Mouse (Mus musculus): ENCODE results near the gene Gm36028. TPM values are rescaled to one million over a fixed set of nuclear protein-coding genes. Genes with fewer than 3 reads are reported as not detected.

Gm36028 gene
- total RNA-seq, 2 experiments from 2014 or later: not detected

DNA sequence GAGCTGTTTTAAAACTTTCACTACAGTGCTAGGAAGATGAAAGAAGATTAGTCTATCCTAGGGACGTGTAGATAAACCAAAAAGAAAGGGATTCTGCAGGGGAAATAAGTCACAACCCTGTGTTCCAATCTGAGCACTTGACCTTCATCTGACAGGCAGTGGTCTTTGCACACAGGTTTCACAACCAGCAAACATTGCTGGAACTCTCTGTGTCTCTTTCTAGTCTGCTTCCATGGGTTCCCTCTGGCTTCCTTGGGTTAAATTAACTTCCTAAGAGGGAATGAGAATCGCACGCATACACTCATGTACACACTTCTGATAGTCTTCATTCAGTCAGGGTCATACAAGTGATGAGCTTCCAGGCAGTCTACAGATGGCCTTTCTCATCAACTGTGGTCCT is 2.9 kb upstream of the Gm36028 start:
- DNase-seq (ENCODE audit: low spot score in 2 of 2): no peak

DNA sequence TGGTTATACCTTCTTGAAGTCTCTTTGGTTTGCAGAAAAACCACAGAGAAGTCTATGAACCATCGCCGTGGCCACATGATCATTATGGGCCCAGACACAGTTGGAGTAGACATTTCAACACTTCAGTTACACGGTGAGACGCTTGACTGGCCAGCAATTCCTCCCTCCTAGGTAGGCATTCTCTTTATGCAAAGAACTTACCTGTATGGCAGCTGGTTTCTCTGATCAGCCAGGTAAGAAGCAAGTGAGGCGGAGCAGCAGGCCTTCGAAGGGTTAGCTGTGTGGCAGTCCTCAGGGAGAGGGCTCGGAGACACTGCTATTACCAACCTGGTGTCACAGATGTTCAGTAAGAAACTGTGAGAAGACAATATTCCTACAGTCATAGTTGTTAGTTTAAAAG is 733 bp downstream of the Gm36028 start:
- DNase-seq (ENCODE audit: low spot score in 2 of 2): no peak

DNA sequence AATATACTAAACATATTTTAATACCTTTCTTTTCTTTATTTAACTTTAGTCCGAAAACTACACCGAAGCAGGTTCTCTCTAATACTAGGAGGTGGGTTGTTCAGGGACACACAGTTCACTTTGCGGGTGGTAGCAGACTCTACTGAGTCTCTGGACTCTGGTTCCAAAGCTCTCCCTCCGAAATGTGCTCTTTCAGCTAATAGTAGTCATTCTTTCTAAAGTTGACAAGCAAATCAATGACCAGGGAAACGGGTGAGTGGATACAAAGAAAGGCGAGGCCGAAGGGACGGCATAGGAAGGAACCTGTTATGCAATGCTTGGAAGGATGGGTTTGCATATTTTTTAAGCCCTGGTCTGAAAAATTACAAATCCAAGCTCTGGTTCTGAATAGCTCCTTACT is 3.5 kb downstream of the Gm36028 start:
- DNase-seq (ENCODE audit: low spot score in 2 of 2): no peak

DNA sequence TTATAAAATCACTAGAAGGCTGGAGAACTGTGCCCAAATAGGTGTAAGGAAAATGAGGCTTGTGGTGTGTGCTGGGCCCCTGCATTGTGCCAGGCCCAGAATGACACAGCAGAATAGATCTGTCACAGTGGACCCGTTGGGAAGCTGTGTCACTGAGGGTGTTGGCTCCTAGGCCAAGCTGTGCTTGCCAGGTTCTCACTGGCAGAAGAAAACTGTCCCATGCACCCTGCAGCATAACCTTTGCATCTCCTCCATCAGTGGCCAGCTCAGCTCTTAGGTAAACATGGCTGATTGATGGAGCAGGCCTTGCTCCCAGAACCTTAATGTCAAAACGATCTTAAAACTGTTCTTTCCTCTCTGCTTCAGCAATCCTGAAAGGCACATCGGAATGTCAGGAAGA is 4.6 kb downstream of the Gm36028 start:
- no peak for DNase-seq (ENCODE audit: low spot score in 2 of 2)

DNA sequence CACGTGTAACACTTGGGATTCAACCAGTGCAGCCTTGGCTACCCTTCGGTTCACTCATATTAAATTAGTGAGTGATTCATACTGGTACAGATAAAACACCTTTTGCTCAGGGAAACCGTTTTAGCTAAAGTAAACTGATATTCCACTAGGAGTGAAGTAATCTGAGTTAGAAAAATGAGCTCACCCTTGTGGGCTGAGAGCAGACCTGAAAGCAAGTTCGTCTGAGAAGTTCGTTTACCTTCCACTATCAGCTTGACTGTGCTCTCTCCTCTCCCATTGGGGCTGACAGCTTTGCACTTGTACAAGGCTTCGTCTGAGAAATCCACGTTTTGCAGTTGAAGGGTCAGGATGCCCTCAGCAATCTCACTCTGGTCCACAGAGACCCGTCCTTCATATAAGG is 5.4 kb downstream of the Gm36028 start:
- DNase-seq (ENCODE audit: low spot score in 2 of 2): no peak

DNA sequence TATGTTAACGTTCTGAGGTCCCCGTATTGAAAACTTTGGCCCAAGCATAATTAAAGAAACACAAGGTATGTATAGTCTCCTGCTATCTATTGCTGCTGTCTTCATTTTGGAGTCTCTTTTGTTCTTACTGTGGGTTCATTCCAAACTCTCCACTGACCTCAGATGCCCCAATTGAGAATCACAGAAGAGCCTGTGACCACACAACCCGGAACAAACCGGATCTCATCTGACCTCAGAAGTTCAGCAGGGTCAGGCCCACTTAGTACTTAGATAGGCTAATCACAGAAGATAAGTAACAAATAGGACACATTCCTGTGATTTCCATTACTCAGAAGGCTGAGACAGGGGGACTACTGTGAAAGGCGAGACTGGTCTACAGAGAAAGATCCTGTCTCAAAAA is 6.4 kb downstream of the Gm36028 start:
- DNase-seq (ENCODE audit: low spot score in 2 of 2): no peak

DNA sequence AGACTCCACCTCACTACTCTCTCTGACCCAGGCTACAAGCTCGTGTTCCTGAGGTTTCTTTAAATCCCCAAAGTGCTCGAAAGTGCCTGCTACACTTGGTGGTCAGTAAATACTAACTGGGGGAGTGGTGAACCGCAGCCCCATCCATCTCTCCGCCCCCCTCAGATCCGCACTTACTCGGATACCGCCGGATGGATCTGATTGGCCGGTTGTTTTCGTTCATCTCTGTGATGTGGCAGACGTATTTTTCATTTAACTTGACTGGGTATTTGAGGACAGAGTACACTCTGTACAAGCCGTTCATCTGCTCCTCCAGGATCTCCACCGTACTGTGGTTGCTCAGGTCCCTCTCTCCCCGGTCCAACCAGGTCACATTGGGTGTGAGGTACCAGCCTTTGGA is 6.9 kb downstream of the Gm36028 start:
- DNase-seq (ENCODE audit: low spot score in 2 of 2): no peak

DNA sequence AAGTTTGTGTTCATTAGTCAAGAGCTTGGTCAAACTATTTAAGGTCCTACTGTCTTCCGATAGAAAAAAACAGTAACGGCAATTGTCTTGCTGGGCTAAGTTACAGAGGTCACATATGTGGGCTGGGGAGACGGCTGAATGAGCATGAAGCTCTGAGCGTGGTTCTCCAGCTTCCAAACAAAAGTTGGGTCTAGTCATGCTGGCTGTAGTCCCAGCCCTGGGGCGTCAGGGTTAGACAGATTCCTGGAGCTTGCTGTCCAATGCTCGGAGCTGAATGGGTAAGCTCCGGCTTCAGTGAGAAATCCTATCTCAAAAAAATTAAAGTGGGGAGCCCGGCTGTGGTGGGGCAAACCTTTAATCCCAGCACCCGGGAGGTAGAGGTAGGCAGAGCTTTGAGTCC is 7.7 kb downstream of the Gm36028 start:
- DNase-seq (ENCODE audit: low spot score in 2 of 2): no peak

DNA sequence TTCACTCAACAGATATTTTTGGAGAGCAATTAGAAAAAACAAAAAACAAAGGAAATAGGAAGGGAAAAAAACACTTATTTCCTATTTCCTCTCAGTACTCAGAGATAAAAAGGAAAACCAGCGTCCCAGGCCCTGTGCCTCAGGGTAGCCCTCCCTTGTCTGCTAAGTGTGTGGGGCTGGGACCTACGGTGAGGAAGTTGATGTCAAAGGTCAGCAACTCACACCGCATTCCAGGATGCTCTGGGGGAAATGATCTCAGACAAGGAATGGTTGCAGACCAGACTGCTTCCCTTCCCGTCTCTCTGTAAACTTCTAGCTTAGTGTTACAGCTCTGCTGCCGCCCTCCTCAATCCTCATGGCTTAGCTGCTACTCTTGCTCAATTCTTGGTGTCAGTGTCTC is 9.6 kb downstream of the Gm36028 start:
- DNase-seq (ENCODE audit: low spot score in 2 of 2): no peak

DNA sequence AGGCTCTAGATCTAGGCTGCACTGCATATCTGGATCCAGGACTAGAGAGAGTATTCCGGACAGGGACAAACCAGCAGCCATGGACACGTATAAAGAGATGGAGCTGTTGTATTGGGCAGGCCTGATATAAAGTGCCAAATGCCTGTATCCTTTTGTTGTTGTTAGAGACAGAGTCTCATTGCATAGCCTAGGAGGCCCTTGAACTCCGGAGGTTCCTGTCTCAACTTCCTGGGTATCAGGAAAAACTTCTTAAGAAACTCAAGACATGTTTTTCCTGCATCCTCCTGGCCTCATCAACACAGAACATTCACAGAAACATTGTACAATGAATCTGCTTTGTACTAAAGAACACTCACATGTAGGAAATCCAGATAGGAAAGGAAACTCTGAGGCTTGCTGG is 13.9 kb downstream of the Gm36028 start:
- no peak for DNase-seq (ENCODE audit: low spot score in 2 of 2)

DNA sequence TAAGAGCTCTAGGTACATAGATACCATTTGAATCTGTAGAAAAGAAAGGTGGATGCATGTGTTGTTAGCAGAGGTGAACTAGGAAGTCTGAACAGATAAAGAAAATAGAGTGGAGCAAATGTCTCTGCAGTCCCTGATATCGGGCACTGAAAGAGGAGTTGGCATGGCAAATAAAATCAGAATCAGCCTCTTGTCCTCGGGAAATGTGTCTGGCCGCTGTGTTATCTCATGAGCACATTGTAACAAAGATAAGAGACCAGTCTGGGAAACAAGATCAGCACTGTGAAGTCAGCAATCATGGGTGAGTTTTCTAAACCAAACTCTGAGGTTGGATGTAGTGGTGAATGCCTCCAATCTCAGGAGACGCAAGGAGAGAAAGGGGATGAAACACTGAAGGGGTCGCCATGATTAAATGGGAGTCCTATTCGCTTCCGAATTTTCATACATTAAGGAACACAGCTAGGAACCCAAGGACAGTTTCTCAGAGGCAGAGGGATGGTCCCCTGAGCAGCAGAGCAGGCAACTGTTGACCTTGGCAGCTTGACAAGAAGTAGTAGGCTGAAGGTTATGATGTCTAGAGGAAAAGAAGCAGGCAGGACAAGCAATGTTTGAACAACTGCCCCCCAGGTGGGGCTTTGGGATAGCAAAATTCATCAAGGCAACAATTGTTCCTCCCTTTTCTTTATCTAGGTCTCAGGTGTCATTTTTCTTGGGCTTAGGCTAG is 15.6 kb downstream of the Gm36028 start:
- DNase-seq (ENCODE audit: low spot score in 2 of 2): no peak

DNA sequence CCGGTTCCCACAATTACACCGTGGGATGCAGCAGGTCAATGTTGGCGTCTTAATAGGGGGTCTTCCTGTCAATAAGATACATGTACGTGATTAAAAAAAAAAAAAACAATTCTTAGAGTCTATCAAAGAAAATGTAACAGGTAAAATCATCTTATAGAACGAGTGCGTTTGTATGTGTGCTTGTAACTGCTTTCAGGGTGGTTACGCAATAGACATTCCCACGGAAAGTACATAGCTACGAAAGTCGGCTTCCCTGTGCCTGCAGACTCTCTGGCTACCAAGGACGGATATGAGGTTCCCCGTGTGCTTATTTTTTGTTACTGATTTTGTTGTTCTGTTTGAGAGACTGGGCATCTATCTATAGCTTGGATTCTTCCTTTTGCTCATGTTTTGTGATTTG is 17.2 kb downstream of the Gm36028 start:
- no peak for DNase-seq (ENCODE audit: low spot score in 2 of 2)

DNA sequence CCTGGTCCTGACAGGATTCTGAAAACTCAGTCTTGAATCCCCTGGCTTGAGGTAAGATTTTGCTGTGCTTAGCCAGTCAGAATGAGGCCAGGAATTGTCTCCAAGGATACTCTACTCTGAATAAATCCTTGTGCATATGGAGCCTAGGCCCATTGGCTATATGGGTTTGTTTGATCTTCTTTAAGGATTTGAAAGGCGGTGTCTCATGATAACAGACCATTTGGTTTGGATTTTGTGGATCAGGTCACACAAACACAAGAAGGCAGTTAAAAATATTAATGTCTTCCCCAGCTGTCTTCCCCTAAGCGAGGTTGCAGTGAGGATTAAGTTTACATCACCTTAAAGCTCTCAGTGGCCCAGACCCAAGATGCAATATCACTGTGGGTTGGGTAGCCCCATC is 18.5 kb downstream of the Gm36028 start:
- DNase-seq (ENCODE audit: low spot score in 2 of 2): no peak

DNA sequence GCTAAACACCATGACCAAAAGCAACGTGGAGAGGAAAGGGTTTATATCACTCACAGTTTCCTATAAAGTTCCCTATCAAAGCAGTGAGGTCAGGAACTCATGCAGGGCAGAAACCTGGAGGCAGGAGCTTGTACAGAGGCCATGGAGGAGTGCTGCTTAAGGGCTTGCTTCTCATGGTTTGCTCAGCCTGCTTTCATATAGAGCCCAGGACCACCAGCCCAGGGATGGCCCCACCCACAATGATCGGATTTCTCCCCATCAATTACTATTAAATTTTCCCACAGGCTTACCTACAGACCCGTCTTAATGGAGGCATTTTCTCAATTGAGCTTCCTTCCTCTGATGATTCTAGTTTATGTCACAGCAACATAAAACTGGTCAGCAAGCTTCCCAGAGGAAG is 23.4 kb downstream of the Gm36028 start:
- DNase-seq (ENCODE audit: low spot score in 2 of 2): no peak

DNA sequence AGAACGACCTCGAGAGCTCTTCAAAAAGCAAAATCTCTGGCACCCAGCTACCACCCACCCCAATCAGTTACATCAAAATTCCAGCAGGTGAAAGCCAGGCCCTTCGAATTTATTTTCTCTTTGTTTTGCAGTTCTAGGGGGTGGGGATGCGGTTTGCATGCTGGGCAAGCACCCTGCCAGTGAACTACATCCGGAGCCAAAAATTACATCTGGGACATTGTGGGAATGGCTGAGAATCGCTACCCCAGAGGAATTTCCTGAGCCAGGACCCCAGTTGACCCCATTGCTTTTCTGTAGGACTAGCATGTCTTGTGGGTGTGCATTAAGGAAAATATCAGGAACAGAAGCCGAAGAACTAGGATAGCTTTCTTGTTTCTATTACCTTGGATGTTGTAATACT is 29.9 kb downstream of the Gm36028 start:
- no peak for DNase-seq (ENCODE audit: low spot score in 2 of 2)

DNA sequence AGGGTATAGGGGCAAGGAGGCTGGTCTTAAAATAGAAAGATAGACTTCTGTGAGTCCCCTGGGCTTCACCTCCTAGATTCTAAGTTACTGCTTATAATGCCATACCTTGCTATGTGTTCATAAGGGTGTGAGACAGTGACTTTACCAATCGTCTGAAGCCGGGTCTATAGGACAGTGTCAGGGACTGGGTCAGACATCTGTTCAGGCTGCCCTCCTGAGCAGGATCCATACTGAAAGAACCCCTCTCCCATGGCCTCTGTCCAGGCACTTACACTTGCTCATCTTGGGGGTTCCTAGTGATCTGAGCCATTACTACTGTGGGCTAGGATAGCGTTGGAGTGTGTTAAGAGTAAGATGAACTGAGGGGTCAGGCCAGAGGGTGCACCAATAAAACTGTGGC is 34.7 kb downstream of the Gm36028 start:
- no peak for DNase-seq (ENCODE audit: low spot score in 2 of 2)

DNA sequence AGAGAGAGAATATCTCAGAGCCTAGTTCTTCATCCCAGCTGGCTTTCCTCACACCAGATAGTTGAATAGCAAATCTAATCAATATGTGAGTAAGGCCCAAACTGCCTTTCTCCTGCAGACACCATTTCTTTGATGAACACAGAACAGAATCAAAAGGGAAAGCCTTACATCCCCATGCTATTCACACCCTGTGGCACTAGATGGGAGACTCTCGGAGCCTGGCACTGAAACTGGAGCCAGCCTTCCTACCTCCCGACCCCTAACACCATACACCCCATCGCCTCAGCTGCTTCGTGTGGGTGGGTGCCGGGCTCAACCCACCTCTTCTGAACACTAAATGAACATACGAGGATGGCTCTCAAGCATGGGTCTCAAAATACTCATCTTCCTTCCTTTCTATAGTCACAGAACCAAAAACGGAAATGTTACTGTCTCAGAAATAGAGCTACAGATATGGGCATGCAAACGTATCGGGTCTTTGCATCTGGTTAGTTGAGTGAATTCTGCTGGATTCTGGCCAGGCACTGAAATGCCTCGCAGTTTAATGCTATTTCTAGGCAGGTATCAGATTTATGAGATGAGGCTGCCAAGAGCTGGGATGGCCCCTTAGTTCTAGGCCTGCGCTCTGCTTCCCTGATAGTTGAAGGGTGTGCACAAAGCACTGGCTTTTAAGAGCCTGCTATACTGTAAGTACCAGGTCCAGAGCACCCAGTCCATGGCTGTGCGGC is 36.0 kb downstream of the Gm36028 start:
- DNase-seq (ENCODE audit: low spot score in 2 of 2): peak in 1 of 2 experiments; percentile 39

DNA sequence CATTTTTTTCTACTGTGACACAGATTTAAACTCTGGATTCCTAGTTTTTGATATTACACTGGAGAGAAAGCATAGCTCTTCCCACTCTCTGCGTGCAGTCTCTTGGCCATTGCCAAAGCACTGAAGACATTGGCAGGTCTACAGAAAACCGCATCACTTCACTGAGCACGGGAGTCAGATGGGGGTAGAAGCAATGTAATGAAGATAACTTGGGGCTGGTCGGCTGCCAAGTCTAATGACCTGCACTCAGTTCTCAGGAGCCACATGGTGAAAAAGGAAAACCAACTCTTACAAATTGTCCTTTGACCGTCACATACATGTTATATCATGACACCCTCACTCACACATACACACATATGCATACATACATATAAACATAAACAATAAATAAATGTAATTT is 37.0 kb downstream of the Gm36028 start:
- DNase-seq (ENCODE audit: low spot score in 2 of 2): no peak

DNA sequence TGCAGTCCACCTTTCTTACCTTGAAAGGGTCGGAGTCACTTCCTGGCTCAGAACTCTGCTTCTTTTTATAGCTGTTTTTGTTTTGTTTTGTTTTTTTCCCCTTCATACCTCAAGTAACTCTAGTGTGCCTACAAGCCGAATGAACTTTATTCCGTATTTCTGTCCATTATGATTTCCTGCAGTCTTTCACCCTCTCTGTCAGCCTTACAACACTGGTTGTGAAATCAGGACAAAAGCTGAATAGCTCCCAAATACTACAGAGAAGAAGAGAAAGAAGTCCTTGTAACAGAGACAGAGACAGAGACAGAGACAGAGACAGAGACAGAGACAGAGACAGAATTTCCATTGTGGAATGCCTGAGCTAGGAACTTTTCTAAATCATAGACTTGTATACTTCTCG is 43.0 kb downstream of the Gm36028 start:
- DNase-seq (ENCODE audit: low spot score in 2 of 2): no peak

DNA sequence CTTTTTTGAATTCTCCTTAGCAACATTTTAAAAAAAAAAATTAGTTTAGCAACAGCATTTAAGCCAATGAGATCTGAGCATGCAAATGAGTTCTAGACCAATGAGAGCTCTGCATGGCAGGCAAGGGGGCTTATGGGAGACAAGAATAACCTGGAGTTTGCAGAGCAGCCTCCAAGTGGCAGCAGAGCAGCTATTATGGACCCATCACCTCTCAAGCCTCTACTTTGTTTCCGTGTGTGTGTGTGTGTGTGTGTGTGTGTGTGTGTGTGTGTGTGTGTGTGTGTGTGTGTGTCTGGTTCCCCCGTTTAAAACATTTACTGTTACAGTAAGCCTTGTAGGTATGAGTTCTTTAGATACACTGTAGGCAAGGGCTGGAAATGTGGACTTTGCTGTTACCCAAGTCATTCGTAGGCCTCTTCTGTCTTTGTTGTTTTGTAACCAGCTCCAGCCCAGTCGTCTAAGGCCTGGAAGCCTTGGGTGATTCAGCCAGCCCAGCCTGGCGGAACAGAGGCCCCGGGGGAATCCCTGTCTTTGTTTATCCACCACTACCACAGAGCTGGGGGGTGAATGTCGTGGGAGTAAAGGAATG is 46.5 kb downstream of the Gm36028 start:
- peak; percentile 46 to 63 for DNase-seq (ENCODE audit: low spot score in 2 of 2)

DNA sequence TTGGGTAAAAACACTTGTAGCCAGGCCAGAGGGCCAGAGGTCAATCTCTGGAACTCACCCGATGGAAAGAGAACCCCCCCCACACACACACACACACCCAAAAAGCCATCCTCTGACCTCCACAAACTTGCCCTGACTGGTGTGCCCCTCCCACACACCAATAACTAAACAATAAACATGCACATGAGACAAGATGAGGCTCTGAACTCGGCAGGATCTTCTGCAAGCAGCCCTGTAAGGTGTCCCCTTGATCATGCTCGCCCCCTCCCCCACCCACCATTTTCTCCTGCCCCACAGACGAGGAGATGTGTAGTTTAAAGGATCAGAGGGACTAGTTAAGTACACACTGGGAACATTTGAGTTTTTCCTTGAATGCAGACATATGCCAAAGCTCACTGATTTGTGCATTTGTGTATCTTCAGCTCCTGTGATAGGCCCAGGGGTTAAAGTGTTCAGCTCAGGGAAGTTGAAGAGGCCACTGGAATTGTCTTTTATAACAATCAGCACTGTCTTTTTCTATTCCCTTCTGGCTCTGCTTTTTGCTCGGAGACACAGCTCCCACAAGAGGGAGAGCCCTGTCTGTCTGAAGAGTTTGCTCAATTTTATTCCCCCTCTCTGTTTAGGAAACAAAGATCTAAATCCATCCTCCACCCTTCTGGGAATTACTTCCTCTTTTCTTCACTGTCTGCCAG is 47.1 kb downstream of the Gm36028 start:
- DNase-seq (ENCODE audit: low spot score in 2 of 2): no peak

DNA sequence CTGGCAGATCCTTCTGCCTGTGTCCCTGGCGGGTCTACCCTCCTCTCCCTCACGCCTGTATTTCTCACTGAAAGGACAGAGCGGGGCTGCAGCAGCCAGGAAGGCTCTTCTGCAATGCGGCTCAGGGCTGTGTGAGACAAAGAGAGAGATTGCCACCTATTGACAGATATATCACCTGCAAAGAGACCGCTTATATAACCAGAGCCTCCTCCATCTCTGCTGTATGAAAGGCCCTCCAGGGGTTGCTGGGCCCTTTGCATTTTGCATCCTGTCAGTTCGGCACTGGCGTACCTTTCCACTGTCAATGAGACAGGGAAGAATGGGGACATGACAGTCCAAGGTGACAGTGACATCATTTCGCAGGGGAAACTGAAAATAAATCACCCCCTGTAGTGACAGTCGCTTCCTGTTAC is 48.5 kb downstream of the Gm36028 start:
- DNase-seq (ENCODE audit: low spot score in 2 of 2): peak; percentile 49 to 66

Data from left cerebral cortex, adult 18-20 months (tissue).